Mouse (Mus musculus) urinary bladder, postnatal 25 days (tissue): ENCODE data around the gene Arhgap24.
"Not testable (repeated sequence)": the region's sequence is repeated elsewhere in the genome, so short reads cannot be mapped to it uniquely, and the experiment has no call there.

Experiments
- DNase-seq: peaks from one replicate; pipeline ENCODE4 v3.0.0; 2022; ENCODE audit warnings: low spot score

Arhgap24 gene

GRCm38 (mm10) chr5:102888482-102889162 is 407.4 kb downstream of the Arhgap24 start:
- no peak for DNase-seq

GRCm38 (mm10) chr5:102889163-102889488 is 407.9 kb downstream of the Arhgap24 start:
- DNase-seq, result no peak

GRCm38 (mm10) chr5:102892226-102892625 is 411.0 kb downstream of the Arhgap24 start:
- DNase-seq, result no peak

GRCm38 (mm10) chr5:102898301-102898700 is 417.1 kb downstream of the Arhgap24 start:
- DNase-seq, result no peak

GRCm38 (mm10) chr5:102899680-102900215 is 418.6 kb downstream of the Arhgap24 start:
- no peak for DNase-seq

- DNase-seq, result no peak
These were observed 420.0 kb downstream of the Arhgap24 start for GRCm38 (mm10) chr5:102901176-102901575.

GRCm38 (mm10) chr5:102903487-102903886 is 422.3 kb downstream of the Arhgap24 start:
- no peak for DNase-seq

GRCm38 (mm10) chr5:102904066-102904465 is 422.9 kb downstream of the Arhgap24 start:
- no peak for DNase-seq

- DNase-seq, result no peak
These were observed 424.4 kb downstream of the Arhgap24 start for GRCm38 (mm10) chr5:102905441-102906211.

GRCm38 (mm10) chr5:102920199-102920598 is 439.0 kb downstream of the Arhgap24 start:
- no peak for DNase-seq

- DNase-seq, result no peak
These were observed 445.6 kb downstream of the Arhgap24 start for GRCm38 (mm10) chr5:102926786-102927185.

GRCm38 (mm10) chr5:102930161-102930560 is 449.0 kb downstream of the Arhgap24 start:
- no peak for DNase-seq

GRCm38 (mm10) chr5:102943864-102944630 is 462.9 kb downstream of the Arhgap24 start:
- DNase-seq, result not testable (repeated sequence)

- no peak for DNase-seq
These were observed 465.4 kb downstream of the Arhgap24 start for GRCm38 (mm10) chr5:102946625-102947024.

GRCm38 (mm10) chr5:102947061-102947711 is 466.0 kb downstream of the Arhgap24 start:
- no peak for DNase-seq
